8 mouse cellular contexts compared by ENCODE assay signal in genomic region chr8:84201545-84202245, GRCm38 (mm10). TPM values are rescaled to one million over a fixed set of nuclear protein-coding genes. Genes with fewer than 3 reads are reported as not detected.
DNase-seq lines count a peak whose midpoint lies in the region; ATAC-seq lines count a peak whose summit lies in the region.

No protein-coding gene starts in this region.

- H3K27ac ChIP-seq in embryonic facial prominence, embryonic 10.5 days (replicated peaks): peak overlapping the region; percentile 95
- H3K27ac ChIP-seq in heart, embryonic 11.5 days (ENCODE audit: low read depth, low read length): peak overlapping the region; percentile 98
- peak overlapping the region; percentile 99 for H3K27ac ChIP-seq in lung, embryonic 16.5 days (ENCODE audit: low read length)

- ATAC-seq in heart, embryonic 11.5 days (replicated peaks; ENCODE audit: insufficient number of reproducible peaks, low FRiP score, low TSS enrichment): no peak
- no peak for ATAC-seq in lung, embryonic 16.5 days (ENCODE audit: low read depth)
- ATAC-seq in erythroid progenitor cell, adult 5-6 weeks (replicated peaks; ENCODE audit: low FRiP score, poor library complexity, severe bottlenecking): no peak

- H3K4me3 ChIP-seq in embryonic facial prominence, embryonic 10.5 days: peak overlapping the region; percentile 70
- peak overlapping the region; percentile 77 for H3K4me3 ChIP-seq in heart, embryonic 11.5 days (ENCODE audit: low read depth, low read length)
- peak overlapping the region; percentile 85 for H3K4me3 ChIP-seq in lung, embryonic 16.5 days (ENCODE audit: low read length)

- H3K36me3 ChIP-seq in embryonic facial prominence, embryonic 10.5 days (replicated peaks): peaks cover 13% of the 10 kb centered on the region
- peaks cover 6% of the 10 kb centered on the region; the same call in 1 of the 2 replicates for H3K36me3 ChIP-seq in heart, embryonic 11.5 days (ENCODE audit: control insufficient read depth, insufficient read depth, low read length)
- peaks cover under 1% of the 10 kb centered on the region for H3K36me3 ChIP-seq in lung, embryonic 16.5 days (ENCODE audit: control insufficient read depth, insufficient read depth, low read length)
- H3K36me3 ChIP-seq in splenic B cell, adult 2 months (ENCODE audit: control insufficient read depth, insufficient read depth, low read length, poor library complexity, severe bottlenecking): no peaks in the 10 kb centered on the region

- peak overlapping the region; percentile 96 for H3K9ac ChIP-seq in heart, embryonic 11.5 days (ENCODE audit: low read depth, low read length)
- H3K9ac ChIP-seq in lung, embryonic 16.5 days (ENCODE audit: low read length): peak overlapping the region; percentile 95

- H3K9me3 ChIP-seq in embryonic facial prominence, embryonic 10.5 days: no peaks in the 10 kb centered on the region
- H3K9me3 ChIP-seq in heart, embryonic 11.5 days (replicated peaks; ENCODE audit: control insufficient read depth, low read length): no peaks in the 10 kb centered on the region
- H3K9me3 ChIP-seq in lung, embryonic 16.5 days (ENCODE audit: control insufficient read depth, low read length): no peaks in the 10 kb centered on the region

- DNase-seq in spleen, adult 18-20 months: peak; percentile 37 to 58
- DNase-seq in spleen, postnatal 14 days (ENCODE audit: low spot score in 2 of 2): no peak
- DNase-seq in embryonic facial prominence, embryonic 10.5 days (ENCODE audit: low spot score): no peak
- peak; percentile 84 for DNase-seq in kidney, adult 9 months
- peak; percentile 78 for DNase-seq in splenic B cell, adult 2 months (ENCODE audit: low read depth, low spot score)

- H3K4me1 ChIP-seq in embryonic facial prominence, embryonic 10.5 days: peaks cover 73% of the 10 kb centered on the region
- peaks cover 55% of the 10 kb centered on the region for H3K4me1 ChIP-seq in heart, embryonic 11.5 days (ENCODE audit: control insufficient read depth, insufficient read depth, low read length)
- peaks cover 53% of the 10 kb centered on the region for H3K4me1 ChIP-seq in lung, embryonic 16.5 days (replicated peaks; ENCODE audit: control insufficient read depth, insufficient read depth, low read length)

- H3K27me3 ChIP-seq in embryonic facial prominence, embryonic 10.5 days (replicated peaks; ENCODE audit: low read depth, poor library complexity, severe bottlenecking): peaks cover 18% of the 10 kb centered on the region
- no peaks in the 10 kb centered on the region for H3K27me3 ChIP-seq in heart, embryonic 11.5 days (ENCODE audit: control insufficient read depth, insufficient read depth, low read length)
- H3K27me3 ChIP-seq in lung, embryonic 16.5 days (ENCODE audit: control insufficient read depth, insufficient read depth, low read depth, low read length): no peaks in the 10 kb centered on the region
- H3K27me3 ChIP-seq in splenic B cell, adult 2 months (ENCODE audit: control insufficient read depth, insufficient read depth, low read length, poor library complexity, severe bottlenecking): no peaks in the 10 kb centered on the region; the same call in 1 of the 2 replicates

- WGBS in embryonic facial prominence, embryonic 10.5 days: 62% methylated on average over 15 of the region's 15 CpGs
- 45% methylated on average over 15 of the region's 15 CpGs for WGBS in heart, embryonic 11.5 days (ENCODE audit: insufficient replicate concordance)
- 42% methylated on average over 15 of the region's 15 CpGs for WGBS in lung, embryonic 16.5 days

- peak overlapping the region; percentile 99 for H3K4me2 ChIP-seq in heart, embryonic 11.5 days
- H3K4me2 ChIP-seq in lung, embryonic 16.5 days (ENCODE audit: low read depth, low read length): peak overlapping the region; percentile 97

RNA-seq across cellular contexts. Expression of gene Nanos3, which starts 16.7 kb away (rescaled TPM):
- polyA plus RNA-seq in embryonic facial prominence, embryonic 10.5 days (2016; fragmentation: Nextera tagmentation; extraction: Ambion mirVana): 2.4 and 3.5 TPM in 2 replicates
- 1.4 and 2.8 TPM in 2 replicates for polyA plus RNA-seq in heart, embryonic 11.5 days (2014; fragmentation: Nextera tagmentation; extraction: Ambion mirVana)
- 1.2 and 3.5 TPM in 2 replicates for polyA plus RNA-seq in lung, embryonic 16.5 days (2015; fragmentation: Nextera tagmentation; extraction: Ambion mirVana)
- total RNA-seq in erythroid progenitor cell, adult 5-6 weeks (2015; ENCODE audit: low replicate concordance): not detected in 2 replicates
- not detected in 2 replicates for total RNA-seq in erythroid progenitor cell, adult 5-6 weeks (2017; ENCODE audit: low replicate concordance)

RNA-seq across cellular contexts. Expression of gene Zswim4, which starts 35.2 kb away (rescaled TPM):
- polyA plus RNA-seq in embryonic facial prominence, embryonic 10.5 days (2016; fragmentation: Nextera tagmentation; extraction: Ambion mirVana): 37.2 and 41.7 TPM in 2 replicates
- polyA plus RNA-seq in heart, embryonic 11.5 days (2014; fragmentation: Nextera tagmentation; extraction: Ambion mirVana): 6.3 and 7.8 TPM in 2 replicates
- polyA plus RNA-seq in lung, embryonic 16.5 days (2015; fragmentation: Nextera tagmentation; extraction: Ambion mirVana): 14.4 and 14.6 TPM in 2 replicates
- 1.7 and 2.2 TPM in 2 replicates for total RNA-seq in erythroid progenitor cell, adult 5-6 weeks (2015; ENCODE audit: low replicate concordance)
- total RNA-seq in erythroid progenitor cell, adult 5-6 weeks (2017; ENCODE audit: low replicate concordance): 1.9 and 2.6 TPM in 2 replicates

RNA-seq across cellular contexts. Expression of gene D8Ertd738e, which starts 47.8 kb away (rescaled TPM):
- 409 and 427 TPM in 2 replicates for polyA plus RNA-seq in embryonic facial prominence, embryonic 10.5 days (2016; fragmentation: Nextera tagmentation; extraction: Ambion mirVana)
- 321 and 330 TPM in 2 replicates for polyA plus RNA-seq in heart, embryonic 11.5 days (2014; fragmentation: Nextera tagmentation; extraction: Ambion mirVana)
- polyA plus RNA-seq in lung, embryonic 16.5 days (2015; fragmentation: Nextera tagmentation; extraction: Ambion mirVana): 333 and 350 TPM in 2 replicates
- 57.3 and 58.3 TPM in 2 replicates for total RNA-seq in erythroid progenitor cell, adult 5-6 weeks (2015; ENCODE audit: low replicate concordance)
- 39.9 and 46.1 TPM in 2 replicates for total RNA-seq in erythroid progenitor cell, adult 5-6 weeks (2017; ENCODE audit: low replicate concordance)

RNA-seq across cellular contexts. Expression of gene 4930432K21Rik, which starts 53.9 kb away (rescaled TPM):
- 1.5 and 1.8 TPM in 2 replicates for polyA plus RNA-seq in embryonic facial prominence, embryonic 10.5 days (2016; fragmentation: Nextera tagmentation; extraction: Ambion mirVana)
- polyA plus RNA-seq in heart, embryonic 11.5 days (2014; fragmentation: Nextera tagmentation; extraction: Ambion mirVana): 0.44 and 0.59 TPM in 2 replicates
- polyA plus RNA-seq in lung, embryonic 16.5 days (2015; fragmentation: Nextera tagmentation; extraction: Ambion mirVana): 1.5 and 2.0 TPM in 2 replicates
- not detected in 2 replicates for total RNA-seq in erythroid progenitor cell, adult 5-6 weeks (2015; ENCODE audit: low replicate concordance)
- total RNA-seq in erythroid progenitor cell, adult 5-6 weeks (2017; ENCODE audit: low replicate concordance): 0.51 TPM in 1 of 2 replicates, not detected in the other

RNA-seq across cellular contexts. Expression of gene Cc2d1a, which starts 54.0 kb away (rescaled TPM):
- 20.4 and 21.0 TPM in 2 replicates for polyA plus RNA-seq in embryonic facial prominence, embryonic 10.5 days (2016; fragmentation: Nextera tagmentation; extraction: Ambion mirVana)
- 11.1 and 12.6 TPM in 2 replicates for polyA plus RNA-seq in heart, embryonic 11.5 days (2014; fragmentation: Nextera tagmentation; extraction: Ambion mirVana)
- polyA plus RNA-seq in lung, embryonic 16.5 days (2015; fragmentation: Nextera tagmentation; extraction: Ambion mirVana): 24.2 and 25.9 TPM in 2 replicates
- total RNA-seq in erythroid progenitor cell, adult 5-6 weeks (2015; ENCODE audit: low replicate concordance): 2.1 and 4.3 TPM in 2 replicates
- 1.3 and 17.9 TPM in 2 replicates for total RNA-seq in erythroid progenitor cell, adult 5-6 weeks (2017; ENCODE audit: low replicate concordance)

Comparison
In these comparisons a context has a peak if more than half of its experiments do, and no peak if none do; other contexts are left out.
1. DNase-seq: peak in spleen, adult 18-20 months (2 of 2), kidney, adult 9 months (single experiment) and splenic B cell, adult 2 months (single experiment); none in spleen, postnatal 14 days (0 of 2) and embryonic facial prominence, embryonic 10.5 days (single experiment).
2. Peak in every context shown above with its lines, with median percentiles within 50 percentile points of each other: H3K27ac ChIP-seq and H3K4me3 ChIP-seq.